Mouse (Mus musculus): Measurements from ENCODE around the gene Cox19. TPM values are rescaled to one million over a fixed set of nuclear protein-coding genes. Genes with fewer than 3 reads are reported as not detected.

Gene Cox19
- polyA plus RNA-seq, 1 experiment from 2014 or later: 183 TPM

GRCm38 (mm10) chr5:139365827-139366226, 14.6 kb upstream of the Cox19 start:
- no peak overlapping the region for H3K9ac ChIP-seq (ENCODE audit: low read depth, low read length)
- WGBS: 94% methylated on average over 1 of the region's 1 CpGs
- no peak overlapping the region for H3K27ac ChIP-seq (ENCODE audit: low read length)
- peaks cover 12% of the 10 kb centered on the region for H3K4me1 ChIP-seq (ENCODE audit: control insufficient read depth, insufficient read depth, low read length)
- H3K27me3 ChIP-seq (replicated peaks; ENCODE audit: control insufficient read depth, insufficient read depth, low read length): no peaks in the 10 kb centered on the region
- H3K9me3 ChIP-seq (ENCODE audit: control insufficient read depth, low read length): no peaks in the 10 kb centered on the region
- no peak overlapping the region for H3K4me3 ChIP-seq (ENCODE audit: low read length)
- H3K36me3 ChIP-seq (ENCODE audit: control insufficient read depth, insufficient read depth, low read length): no peaks in the 10 kb centered on the region
- H3K4me2 ChIP-seq (ENCODE audit: low read depth, low read length): no peak overlapping the region
- ATAC-seq: no peak

DNA sequence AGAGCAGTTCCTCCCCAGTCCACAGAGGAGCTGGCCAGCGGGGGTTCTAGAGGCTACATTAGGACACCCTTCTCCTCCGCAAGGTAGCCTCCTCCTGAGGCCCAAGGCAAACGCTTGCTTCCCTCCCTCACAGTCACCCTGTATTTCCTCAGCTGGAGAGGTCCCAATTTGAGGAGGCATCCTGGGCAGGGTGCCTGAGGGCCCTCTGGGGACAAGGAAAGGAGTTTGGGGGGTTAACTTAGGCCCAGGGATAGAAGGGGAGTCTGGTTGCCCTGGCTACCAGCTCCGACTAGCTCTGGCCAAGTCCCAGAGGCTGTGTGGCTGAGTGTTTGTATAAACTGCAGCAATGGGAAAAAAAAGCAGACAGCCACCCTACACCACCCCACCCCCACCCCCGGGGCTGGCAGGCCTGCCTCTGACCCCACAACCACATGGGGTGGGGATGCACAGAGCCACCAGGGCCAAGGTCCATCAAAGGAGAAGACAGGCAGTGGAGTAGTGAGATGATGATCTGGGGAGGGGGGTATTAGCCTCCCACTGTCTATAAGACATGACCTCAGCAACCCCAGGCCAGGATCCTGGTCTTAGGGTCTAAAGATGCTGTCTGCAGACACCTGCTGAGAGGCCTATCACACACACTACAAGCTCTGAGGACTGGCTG, 13.8 kb upstream of the Cox19 start:
- H3K36me3 ChIP-seq (ENCODE audit: control insufficient read depth, insufficient read depth, low read length): no peaks in the 10 kb centered on the region
- 42% methylated on average over 5 of the region's 5 CpGs for WGBS
- H3K27me3 ChIP-seq (replicated peaks; ENCODE audit: control insufficient read depth, insufficient read depth, low read length): no peaks in the 10 kb centered on the region
- H3K27ac ChIP-seq (ENCODE audit: low read length): peak overlapping the region; percentile 66; the same call in 1 of the 2 replicates
- no peak for ATAC-seq
- H3K9me3 ChIP-seq (ENCODE audit: control insufficient read depth, low read length): no peaks in the 10 kb centered on the region
- H3K4me3 ChIP-seq (ENCODE audit: low read length): no peak overlapping the region
- H3K9ac ChIP-seq (ENCODE audit: low read depth, low read length): peak overlapping the region; percentile 40
- H3K4me2 ChIP-seq (ENCODE audit: low read depth, low read length): no peak overlapping the region
- peaks cover 12% of the 10 kb centered on the region for H3K4me1 ChIP-seq (ENCODE audit: control insufficient read depth, insufficient read depth, low read length)

DNA sequence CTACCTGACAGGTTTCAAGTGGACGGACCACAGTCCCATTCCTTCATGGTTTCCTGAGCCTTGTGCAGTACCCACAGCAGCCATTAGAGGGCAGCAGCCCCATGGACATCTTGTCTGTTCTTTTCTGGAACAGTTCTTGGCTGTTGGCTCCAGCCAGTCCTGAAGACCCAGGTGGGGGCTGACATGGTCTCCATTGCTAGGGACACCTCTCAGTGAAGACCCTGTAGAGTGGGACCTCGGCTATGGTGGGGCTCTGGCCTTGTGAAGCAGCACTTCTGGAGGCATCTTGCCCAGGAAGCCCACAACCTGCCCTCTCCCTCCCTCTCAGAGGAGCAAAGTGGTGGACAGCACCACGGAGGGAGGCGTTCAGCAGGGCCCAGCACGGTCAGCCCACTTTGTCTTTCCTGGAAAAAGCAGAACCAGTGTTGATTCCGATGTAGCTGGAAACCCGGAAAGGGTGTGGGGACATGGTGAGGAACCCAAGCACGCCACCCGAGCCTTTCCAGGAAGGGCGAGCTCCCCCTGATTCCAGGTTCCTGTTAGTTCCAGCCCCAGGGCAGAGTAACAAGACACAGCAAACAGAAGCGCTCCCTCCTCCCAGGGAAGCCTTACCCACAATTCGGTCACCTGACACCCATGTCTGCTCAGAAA, 13.2 kb upstream of the Cox19 start:
- Histone ChIP-seq H3K4me1 (ENCODE audit: control insufficient read depth, insufficient read depth, low read length) (peaks cover 12% of the 10 kb centered on the region), H3K27ac (ENCODE audit: low read length) (peak overlapping the region; percentile 66; the same call in 1 of the 2 replicates), H3K4me2 (ENCODE audit: low read depth, low read length) (no peak overlapping the region), H3K36me3 (ENCODE audit: control insufficient read depth, insufficient read depth, low read length) (no peaks in the 10 kb centered on the region), H3K27me3 (replicated peaks; ENCODE audit: control insufficient read depth, insufficient read depth, low read length) (no peaks in the 10 kb centered on the region), H3K9me3 (ENCODE audit: control insufficient read depth, low read length) (no peaks in the 10 kb centered on the region), H3K9ac (ENCODE audit: low read depth, low read length) (peak overlapping the region; percentile 40), H3K4me3 (ENCODE audit: low read length) (no peak overlapping the region)
- ATAC-seq: peak; percentile 37
- 28% methylated on average over 12 of the region's 12 CpGs for WGBS

- H3K27ac ChIP-seq (ENCODE audit: low read length): no peak overlapping the region
- H3K9ac ChIP-seq (ENCODE audit: low read depth, low read length): no peak overlapping the region
- H3K36me3 ChIP-seq (ENCODE audit: control insufficient read depth, insufficient read depth, low read length): no peaks in the 10 kb centered on the region
- ATAC-seq: no peak
- no peak overlapping the region for H3K4me2 ChIP-seq (ENCODE audit: low read depth, low read length)
- no peak overlapping the region for H3K4me3 ChIP-seq (ENCODE audit: low read length)
- H3K4me1 ChIP-seq (ENCODE audit: control insufficient read depth, insufficient read depth, low read length): peaks cover 12% of the 10 kb centered on the region
- no peaks in the 10 kb centered on the region for H3K27me3 ChIP-seq (replicated peaks; ENCODE audit: control insufficient read depth, insufficient read depth, low read length)
- WGBS: 64% methylated on average over 7 of the region's 7 CpGs
- no peaks in the 10 kb centered on the region for H3K9me3 ChIP-seq (ENCODE audit: control insufficient read depth, low read length)
Measured at GRCm38 (mm10) chr5:139363858-139364257, 12.6 kb upstream of the Cox19 start.

- no peaks in the 10 kb centered on the region for H3K9me3 ChIP-seq (ENCODE audit: control insufficient read depth, low read length)
- ATAC-seq: no peak
- no peak overlapping the region for H3K4me2 ChIP-seq (ENCODE audit: low read depth, low read length)
- peak overlapping the region; percentile 49 for H3K27ac ChIP-seq (ENCODE audit: low read length)
- no peaks in the 10 kb centered on the region for H3K27me3 ChIP-seq (replicated peaks; ENCODE audit: control insufficient read depth, insufficient read depth, low read length)
- H3K4me3 ChIP-seq (ENCODE audit: low read length): no peak overlapping the region
- WGBS: 95% methylated on average over 5 of the region's 5 CpGs
- H3K4me1 ChIP-seq (ENCODE audit: control insufficient read depth, insufficient read depth, low read length): peaks cover 18% of the 10 kb centered on the region
- H3K36me3 ChIP-seq (ENCODE audit: control insufficient read depth, insufficient read depth, low read length): no peaks in the 10 kb centered on the region
- no peak overlapping the region for H3K9ac ChIP-seq (ENCODE audit: low read depth, low read length)
Measured at GRCm38 (mm10) chr5:139359244-139359643, 8.0 kb upstream of the Cox19 start.

GRCm38 (mm10) chr5:139358653-139359052, 7.4 kb upstream of the Cox19 start:
- Histone ChIP-seq H3K4me2 (ENCODE audit: low read depth, low read length) (no peak overlapping the region), H3K9me3 (ENCODE audit: control insufficient read depth, low read length) (no peaks in the 10 kb centered on the region), H3K4me1 (ENCODE audit: control insufficient read depth, insufficient read depth, low read length) (peaks cover 16% of the 10 kb centered on the region), H3K36me3 (ENCODE audit: control insufficient read depth, insufficient read depth, low read length) (no peaks in the 10 kb centered on the region), H3K27me3 (replicated peaks; ENCODE audit: control insufficient read depth, insufficient read depth, low read length) (no peaks in the 10 kb centered on the region), H3K4me3 (ENCODE audit: low read length) (no peak overlapping the region), H3K9ac (ENCODE audit: low read depth, low read length) (no peak overlapping the region), H3K27ac (ENCODE audit: low read length) (peak overlapping the region; percentile 49)
- peak; percentile 16 for ATAC-seq
- 65% methylated on average over 2 of the region's 2 CpGs for WGBS

DNA sequence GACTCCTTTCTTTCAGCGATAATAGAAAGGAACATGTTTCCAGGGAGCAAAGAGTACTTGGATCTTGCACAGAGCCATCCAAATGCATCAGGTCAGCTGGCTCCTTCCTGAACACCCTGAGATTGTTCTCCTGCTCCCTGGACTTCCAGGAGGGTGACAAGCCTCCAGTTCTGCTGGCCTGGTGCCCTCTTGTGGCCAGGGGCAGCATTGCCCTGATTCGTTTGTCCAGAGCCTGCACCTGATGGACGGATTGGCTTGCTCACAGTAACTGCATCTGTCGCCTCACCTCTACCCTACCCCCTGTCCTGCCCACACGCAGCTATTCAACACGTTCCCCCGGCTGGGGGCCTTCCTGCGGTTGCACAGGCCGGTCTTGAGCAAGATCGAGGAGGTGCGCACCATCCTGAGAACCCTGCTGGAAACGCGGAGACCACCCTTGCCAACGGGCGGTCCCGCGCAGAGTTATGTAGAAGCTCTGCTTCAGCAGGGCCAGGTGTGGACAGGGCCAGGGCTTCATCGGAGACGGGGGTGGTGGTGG, 4.1 kb upstream of the Cox19 start:
- H3K4me3 ChIP-seq (ENCODE audit: low read length): peak overlapping the region; percentile 55
- peaks cover 25% of the 10 kb centered on the region for H3K4me1 ChIP-seq (ENCODE audit: control insufficient read depth, insufficient read depth, low read length)
- H3K4me2 ChIP-seq (ENCODE audit: low read depth, low read length): peak overlapping the region; percentile 63
- H3K9ac ChIP-seq (ENCODE audit: low read depth, low read length): peak overlapping the region; percentile 76
- H3K9me3 ChIP-seq (ENCODE audit: control insufficient read depth, low read length): no peaks in the 10 kb centered on the region
- H3K36me3 ChIP-seq (ENCODE audit: control insufficient read depth, insufficient read depth, low read length): no peaks in the 10 kb centered on the region
- H3K27ac ChIP-seq (ENCODE audit: low read length): peak overlapping the region; percentile 59; the same call in 1 of the 2 replicates
- ATAC-seq: no peak
- H3K27me3 ChIP-seq (replicated peaks; ENCODE audit: control insufficient read depth, insufficient read depth, low read length): no peaks in the 10 kb centered on the region
- 35% methylated on average over 19 of the region's 19 CpGs for WGBS

- peak overlapping the region; percentile 89 for H3K27ac ChIP-seq (ENCODE audit: low read length)
- ATAC-seq: peak; percentile 54
- H3K9ac ChIP-seq (ENCODE audit: low read depth, low read length): peak overlapping the region; percentile 76
- no peaks in the 10 kb centered on the region for H3K27me3 ChIP-seq (replicated peaks; ENCODE audit: control insufficient read depth, insufficient read depth, low read length)
- peaks cover 33% of the 10 kb centered on the region for H3K4me1 ChIP-seq (ENCODE audit: control insufficient read depth, insufficient read depth, low read length)
- 70% methylated on average over 11 of the region's 11 CpGs for WGBS
- no peaks in the 10 kb centered on the region for H3K36me3 ChIP-seq (ENCODE audit: control insufficient read depth, insufficient read depth, low read length)
- H3K9me3 ChIP-seq (ENCODE audit: control insufficient read depth, low read length): no peaks in the 10 kb centered on the region
- H3K4me2 ChIP-seq (ENCODE audit: low read depth, low read length): peak overlapping the region; percentile 63
- H3K4me3 ChIP-seq (ENCODE audit: low read length): peak overlapping the region; percentile 55
Measured at GRCm38 (mm10) chr5:139353946-139354345, 2.7 kb upstream of the Cox19 start.

GRCm38 (mm10) chr5:139353496-139353895, 2.3 kb upstream of the Cox19 start:
- Histone ChIP-seq H3K4me1 (ENCODE audit: control insufficient read depth, insufficient read depth, low read length) (peaks cover 33% of the 10 kb centered on the region), H3K9ac (ENCODE audit: low read depth, low read length) (peak overlapping the region; percentile 76), H3K4me3 (ENCODE audit: low read length) (peak overlapping the region; percentile 55), H3K4me2 (ENCODE audit: low read depth, low read length) (peak overlapping the region; percentile 63), H3K27me3 (replicated peaks; ENCODE audit: control insufficient read depth, insufficient read depth, low read length) (no peaks in the 10 kb centered on the region), H3K9me3 (ENCODE audit: control insufficient read depth, low read length) (no peaks in the 10 kb centered on the region), H3K36me3 (ENCODE audit: control insufficient read depth, insufficient read depth, low read length) (no peaks in the 10 kb centered on the region), H3K27ac (ENCODE audit: low read length) (peak overlapping the region; percentile 89)
- WGBS: 43% methylated on average over 10 of the region's 10 CpGs
- ATAC-seq: peak; percentile 24
